Mouse (Mus musculus): ENCODE data around the gene Naip2. TPM values are rescaled to one million over a fixed set of nuclear protein-coding genes. Genes with fewer than 3 reads are reported as not detected.

Gene Naip2
- polyA plus RNA-seq, 1 experiment from 2014 or later: 1.5 TPM

DNA sequence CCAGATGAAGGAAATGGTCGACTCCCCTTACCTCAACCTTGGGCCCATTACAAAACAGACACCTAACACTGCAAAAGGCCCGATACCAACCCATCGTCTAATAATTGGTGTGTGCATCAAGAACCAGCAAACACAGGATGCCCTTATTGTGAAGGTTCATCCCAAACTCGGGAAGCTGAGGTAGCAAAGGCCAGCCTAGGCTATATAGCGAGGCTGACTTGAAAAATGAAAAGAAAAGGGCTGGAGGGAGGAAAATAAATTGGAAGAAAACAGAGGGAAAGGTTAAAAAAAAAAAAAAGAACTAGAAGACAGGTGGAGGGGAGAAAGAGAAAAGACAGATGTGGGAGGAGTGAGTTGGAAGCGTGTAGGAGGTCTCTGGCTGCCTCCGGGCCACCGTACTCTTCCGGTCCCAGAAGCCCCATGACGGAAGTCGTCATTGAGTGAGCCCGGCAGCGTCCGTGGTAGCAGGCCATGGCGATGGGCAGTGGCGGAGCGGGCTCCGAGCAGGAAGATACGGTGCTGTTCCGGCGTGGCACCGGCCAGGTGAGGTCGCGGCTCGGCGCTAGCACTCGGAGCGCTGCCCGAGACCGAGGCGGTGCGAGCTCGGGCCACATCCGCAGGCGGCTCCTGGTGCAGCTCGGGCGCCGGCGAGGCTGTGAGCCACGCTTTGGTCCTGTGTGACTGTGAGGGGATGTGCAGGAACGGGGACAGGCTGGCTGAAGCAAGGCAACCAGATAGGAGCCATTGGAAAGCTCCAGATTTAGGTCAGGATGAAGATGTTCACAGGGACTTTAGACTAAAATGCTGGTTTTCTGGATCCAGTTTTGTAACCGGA lies 77.3 kb downstream of the Naip2 start, which contains the start of gene Smn1:
TSS of gene Smn1 (plus strand) at position 430 of the 835 bp plus-strand sequence.
- peak; percentile 97 for ATAC-seq (ENCODE audit: insufficient read depth, low FRiP score)
- peak within 1 kb of the TSS; percentile 94 for H3K4me2 ChIP-seq (ENCODE audit: low read depth, low read length)
- 4% methylated on average over 42 of the region's 42 CpGs for WGBS
- peak within 1 kb of the TSS; percentile 74 for H3K4me3 ChIP-seq (replicated peaks; ENCODE audit: low read length)
- H3K36me3 ChIP-seq (ENCODE audit: control insufficient read depth, insufficient read depth, low read length): no peaks in the 10 kb centered on the region
- H3K27me3 ChIP-seq (ENCODE audit: control insufficient read depth, insufficient read depth, low read length): no peaks in the 10 kb centered on the region
- H3K4me1 ChIP-seq (ENCODE audit: control insufficient read depth, insufficient read depth, low read length): peaks cover 11% of the 10 kb centered on the region
- H3K9ac ChIP-seq (ENCODE audit: low read length): peak within 1 kb of the TSS; percentile 81
- H3K9me3 ChIP-seq (replicated peaks; ENCODE audit: control insufficient read depth, low read length): no peaks in the 10 kb centered on the region
- H3K27ac ChIP-seq (ENCODE audit: low read length): no peak within 1 kb of the TSS

- Histone ChIP-seq H3K27ac (ENCODE audit: low read length) (no peak overlapping the region), H3K4me3 (replicated peaks; ENCODE audit: low read length) (peak overlapping the region; percentile 74), H3K4me2 (ENCODE audit: low read depth, low read length) (peak overlapping the region; percentile 72), H3K27me3 (ENCODE audit: control insufficient read depth, insufficient read depth, low read length) (no peaks in the 10 kb centered on the region), H3K36me3 (ENCODE audit: control insufficient read depth, insufficient read depth, low read length) (no peaks in the 10 kb centered on the region), H3K9me3 (replicated peaks; ENCODE audit: control insufficient read depth, low read length) (no peaks in the 10 kb centered on the region), H3K9ac (ENCODE audit: low read length) (no peak overlapping the region), H3K4me1 (ENCODE audit: control insufficient read depth, insufficient read depth, low read length) (peaks cover 11% of the 10 kb centered on the region)
- no peak for ATAC-seq (ENCODE audit: insufficient read depth, low FRiP score)
- 86% methylated on average over 3 of the region's 3 CpGs for whole genome bisulfite sequencing
Measured at GRCm38 (mm10) chr13:100123970-100124369, 77.9 kb downstream of the Naip2 start.

GRCm38 (mm10) chr13:100112218-100112972 lies 89.5 kb downstream of the Naip2 start:
- Histone ChIP-seq H3K36me3 (ENCODE audit: control insufficient read depth, insufficient read depth, low read length) (no peaks in the 10 kb centered on the region), H3K4me2 (ENCODE audit: low read depth, low read length) (no peak overlapping the region), H3K4me3 (replicated peaks; ENCODE audit: low read length) (no peak overlapping the region), H3K9me3 (replicated peaks; ENCODE audit: control insufficient read depth, low read length) (no peaks in the 10 kb centered on the region), H3K27me3 (ENCODE audit: control insufficient read depth, insufficient read depth, low read length) (no peaks in the 10 kb centered on the region), H3K27ac (ENCODE audit: low read length) (no peak overlapping the region), H3K4me1 (ENCODE audit: control insufficient read depth, insufficient read depth, low read length) (peaks cover 9% of the 10 kb centered on the region), H3K9ac (ENCODE audit: low read length) (no peak overlapping the region)
- ATAC-seq (ENCODE audit: insufficient read depth, low FRiP score): no peak
- WGBS: 38% methylated on average over 5 of the region's 5 CpGs

- Histone ChIP-seq H3K4me2 (ENCODE audit: low read depth, low read length) (peak within 1 kb of the TSS; percentile 94), H3K4me1 (ENCODE audit: control insufficient read depth, insufficient read depth, low read length) (peaks cover 11% of the 10 kb centered on the region), H3K9ac (ENCODE audit: low read length) (peak within 1 kb of the TSS; percentile 84), H3K9me3 (replicated peaks; ENCODE audit: control insufficient read depth, low read length) (no peaks in the 10 kb centered on the region), H3K27me3 (ENCODE audit: control insufficient read depth, insufficient read depth, low read length) (no peaks in the 10 kb centered on the region), H3K36me3 (ENCODE audit: control insufficient read depth, insufficient read depth, low read length) (no peaks in the 10 kb centered on the region), H3K4me3 (replicated peaks; ENCODE audit: low read length) (peak within 1 kb of the TSS; percentile 65), H3K27ac (ENCODE audit: low read length) (peak within 1 kb of the TSS; percentile 73)
- ATAC-seq (ENCODE audit: insufficient read depth, low FRiP score): peak; percentile 89
- under 1% methylated on average over 76 of the region's 76 CpGs for WGBS
Measured at GRCm38 (mm10) chr13:100107652-100108472, 94.0 kb downstream of the Naip2 start, which contains the start of gene Serf1. Serf1 (plus strand) TSS chr13:100108012.

DNA sequence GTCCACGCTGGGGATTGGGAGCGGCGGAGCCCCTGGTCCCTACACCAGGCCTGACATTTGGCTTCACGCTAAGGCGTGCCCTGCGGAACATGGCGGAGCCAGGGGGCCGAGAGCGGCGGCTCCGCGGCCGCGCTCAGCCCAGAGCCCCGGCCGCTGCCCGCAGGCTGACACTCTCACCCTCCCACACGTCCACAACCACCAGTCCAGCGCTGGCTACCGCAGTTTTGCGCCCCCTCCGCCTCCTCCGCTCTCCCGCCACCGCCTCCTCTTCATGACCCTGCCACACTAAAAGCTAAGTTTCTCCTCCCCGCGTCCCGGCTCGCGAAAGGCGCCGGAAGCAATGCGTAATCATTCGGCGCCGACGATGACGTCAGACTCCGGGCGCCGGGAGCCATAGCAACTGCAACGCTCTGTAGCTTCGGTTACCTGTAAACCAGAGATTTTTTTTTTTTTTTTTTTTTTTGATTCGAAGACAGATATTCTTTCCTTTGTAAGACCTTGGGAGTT lies 98.1 kb downstream of the Naip2 start, which contains the start of gene Bdp1:
TSS of gene Bdp1 (minus strand) at position 323 of the 507 bp plus-strand sequence.
- peak; percentile 74 for ATAC-seq (ENCODE audit: insufficient read depth, low FRiP score)
- H3K4me3 ChIP-seq (replicated peaks; ENCODE audit: low read length): peak within 1 kb of the TSS; percentile 94
- H3K4me1 ChIP-seq (ENCODE audit: control insufficient read depth, insufficient read depth, low read length): peaks cover 15% of the 10 kb centered on the region
- no peaks in the 10 kb centered on the region for H3K9me3 ChIP-seq (replicated peaks; ENCODE audit: control insufficient read depth, low read length)
- peak within 1 kb of the TSS; percentile 92 for H3K9ac ChIP-seq (ENCODE audit: low read length)
- WGBS: 0% methylated on average over 44 of the region's 44 CpGs
- peak within 1 kb of the TSS; percentile 71 for H3K4me2 ChIP-seq (ENCODE audit: low read depth, low read length)
- H3K36me3 ChIP-seq (ENCODE audit: control insufficient read depth, insufficient read depth, low read length): no peaks in the 10 kb centered on the region
- peak within 1 kb of the TSS; percentile 80 for H3K27ac ChIP-seq (ENCODE audit: low read length)
- H3K27me3 ChIP-seq (ENCODE audit: control insufficient read depth, insufficient read depth, low read length): no peaks in the 10 kb centered on the region

GRCm38 (mm10) chr13:100103052-100103658 lies 98.7 kb downstream of the Naip2 start:
- no peaks in the 10 kb centered on the region for H3K27me3 ChIP-seq (ENCODE audit: control insufficient read depth, insufficient read depth, low read length)
- H3K4me2 ChIP-seq (ENCODE audit: low read depth, low read length): peak overlapping the region; percentile 71
- no peaks in the 10 kb centered on the region for H3K9me3 ChIP-seq (replicated peaks; ENCODE audit: control insufficient read depth, low read length)
- H3K4me3 ChIP-seq (replicated peaks; ENCODE audit: low read length): peak overlapping the region; percentile 94
- H3K9ac ChIP-seq (ENCODE audit: low read length): peak overlapping the region; percentile 92
- no peak for ATAC-seq (ENCODE audit: insufficient read depth, low FRiP score)
- H3K4me1 ChIP-seq (ENCODE audit: control insufficient read depth, insufficient read depth, low read length): peaks cover 11% of the 10 kb centered on the region
- 3% methylated on average over 15 of the region's 15 CpGs for WGBS
- peak overlapping the region; percentile 80 for H3K27ac ChIP-seq (ENCODE audit: low read length)
- no peaks in the 10 kb centered on the region for H3K36me3 ChIP-seq (ENCODE audit: control insufficient read depth, insufficient read depth, low read length)

- WGBS: 87% methylated on average over 6 of the region's 6 CpGs
- ATAC-seq (ENCODE audit: insufficient read depth, low FRiP score): no peak
- Histone ChIP-seq H3K27me3 (ENCODE audit: control insufficient read depth, insufficient read depth, low read length) (no peaks in the 10 kb centered on the region), H3K4me1 (ENCODE audit: control insufficient read depth, insufficient read depth, low read length) (peaks cover 11% of the 10 kb centered on the region), H3K27ac (ENCODE audit: low read length) (no peak overlapping the region), H3K36me3 (ENCODE audit: control insufficient read depth, insufficient read depth, low read length) (peaks cover 11% of the 10 kb centered on the region), H3K4me3 (replicated peaks; ENCODE audit: low read length) (no peak overlapping the region), H3K9ac (ENCODE audit: low read length) (no peak overlapping the region), H3K4me2 (ENCODE audit: low read depth, low read length) (no peak overlapping the region), H3K9me3 (replicated peaks; ENCODE audit: control insufficient read depth, low read length) (no peaks in the 10 kb centered on the region)
Measured at GRCm38 (mm10) chr13:100098808-100099207, 103.1 kb downstream of the Naip2 start.

Measured in stomach, embryonic 16.5 days (tissue).